ENCODE assay signal across 9 mouse cellular contexts in genomic region chr6:28828593-28828992, GRCm38 (mm10). TPM values are rescaled to one million over a fixed set of nuclear protein-coding genes. Genes with fewer than 3 reads are reported as not detected.
DNase-seq lines count a peak whose midpoint lies in the region; ATAC-seq lines count a peak whose summit lies in the region.
"Had no signal": no experiment of that assay in that cellular context is flagged by ENCODE, and none has a peak within 500 bp of the region (broad histone marks: within the 10 kb centered on the region; RNA-seq: fewer than 3 reads in every experiment).

No protein-coding gene starts in this region.

- no peaks in the 10 kb centered on the region for H3K9me3 ChIP-seq in hindbrain, embryonic 11.5 days (ENCODE audit: control insufficient read depth, low read length)
- no peaks in the 10 kb centered on the region for H3K9me3 ChIP-seq in midbrain, embryonic 13.5 days
- H3K9me3 ChIP-seq in limb, embryonic 10.5 days (replicated peaks): no peaks in the 10 kb centered on the region
- H3K9me3 ChIP-seq: liver, embryonic 15.5 days had no signal

- H3K9ac ChIP-seq in hindbrain, embryonic 11.5 days (ENCODE audit: low read depth, low read length): no peak overlapping the region; the same call in 1 of the 2 replicates
- peak overlapping the region; percentile 60 for H3K9ac ChIP-seq in midbrain, embryonic 13.5 days (replicated peaks)
- H3K9ac ChIP-seq: liver, embryonic 15.5 days had no signal

- peak overlapping the region; percentile 27 for H3K4me3 ChIP-seq in hindbrain, embryonic 11.5 days (ENCODE audit: low read depth, low read length)
- peak overlapping the region; percentile 85 for H3K4me3 ChIP-seq in midbrain, embryonic 13.5 days (replicated peaks)
- H3K4me3 ChIP-seq in limb, embryonic 10.5 days: no peak overlapping the region
- H3K4me3 ChIP-seq: liver, embryonic 15.5 days had no signal

- no peaks in the 10 kb centered on the region for H3K27me3 ChIP-seq in hindbrain, embryonic 11.5 days (ENCODE audit: control insufficient read depth, insufficient read depth, low read length)
- H3K27me3 ChIP-seq in midbrain, embryonic 13.5 days: no peaks in the 10 kb centered on the region
- H3K27me3 ChIP-seq in limb, embryonic 10.5 days (ENCODE audit: low read depth, poor library complexity, severe bottlenecking): peaks cover 48% of the 10 kb centered on the region

- peaks cover 13% of the 10 kb centered on the region; the same call in 1 of the 2 replicates for H3K4me1 ChIP-seq in hindbrain, embryonic 11.5 days (replicated peaks; ENCODE audit: control insufficient read depth, insufficient read depth, low read length)
- peaks cover 75% of the 10 kb centered on the region for H3K4me1 ChIP-seq in midbrain, embryonic 13.5 days (replicated peaks)
- peaks cover 25% of the 10 kb centered on the region for H3K4me1 ChIP-seq in limb, embryonic 10.5 days

- H3K27ac ChIP-seq in hindbrain, embryonic 11.5 days (ENCODE audit: low read depth, low read length): no peak overlapping the region
- H3K27ac ChIP-seq in midbrain, embryonic 13.5 days: 0 out of 2 replicates have a peak overlapping the region, but pooled peaks have one; percentile 19
- H3K27ac ChIP-seq in limb, embryonic 10.5 days: no peak overlapping the region
- H3K27ac ChIP-seq: liver, embryonic 15.5 days had no signal

- WGBS in hindbrain, embryonic 11.5 days: 27% methylated on average over 6 of the region's 6 CpGs
- WGBS in midbrain, embryonic 13.5 days: 7% methylated on average over 6 of the region's 6 CpGs
- WGBS in limb, embryonic 10.5 days: 44% methylated on average over 6 of the region's 6 CpGs

- peak; percentile 77 for DNase-seq in Muller cell, postnatal 12 days (ENCODE audit: inconsistent ontology term)
- DNase-seq in cerebellum, adult 8-10 months: peak; percentile 63
- DNase-seq in hindbrain, embryonic 11.5 days (ENCODE audit: low spot score): peak; percentile 52
- DNase-seq in ovary, postnatal 36 days (ENCODE audit: low spot score): no peak
- DNase-seq in T-cell, adult 2 months (ENCODE audit: low spot score): no peak
- DNase-seq in kidney, adult 8-10 months: no peak
- DNase-seq in limb, embryonic 10.5 days (ENCODE audit: low spot score): no peak

- peak overlapping the region; percentile 37 for H3K4me2 ChIP-seq in hindbrain, embryonic 11.5 days (replicated peaks; ENCODE audit: low read depth, low read length)
- H3K4me2 ChIP-seq in midbrain, embryonic 13.5 days (replicated peaks): peak overlapping the region; percentile 92
- H3K4me2 ChIP-seq: liver, embryonic 15.5 days had no signal

- ATAC-seq in hindbrain, embryonic 11.5 days (ENCODE audit: low FRiP score): no peak
- ATAC-seq in midbrain, embryonic 13.5 days: no peak

- no peaks in the 10 kb centered on the region for H3K36me3 ChIP-seq in hindbrain, embryonic 11.5 days (ENCODE audit: control insufficient read depth, insufficient read depth, low read length)
- H3K36me3 ChIP-seq in midbrain, embryonic 13.5 days: peaks cover 6% of the 10 kb centered on the region
- H3K36me3 ChIP-seq in limb, embryonic 10.5 days: peaks cover 9% of the 10 kb centered on the region
- H3K36me3 ChIP-seq: liver, embryonic 15.5 days had no signal

RNA-seq across cellular contexts. Expression of gene Lrrc4, which starts 3.0 kb away (rescaled TPM):
- polyA plus RNA-seq in hindbrain, embryonic 11.5 days (2014; fragmentation: Nextera tagmentation; extraction: Ambion mirVana): 4.5 and 4.7 TPM in 2 replicates
- 5.1 and 5.3 TPM in 2 replicates for polyA plus RNA-seq in midbrain, embryonic 13.5 days (2015; fragmentation: Nextera tagmentation; extraction: Ambion mirVana)
- 0.16 and 0.36 TPM in 2 replicates for polyA plus RNA-seq in limb, embryonic 10.5 days (2016; fragmentation: Nextera tagmentation; extraction: Ambion mirVana)

Comparison
In these comparisons a context has a peak if more than half of its experiments do, and no peak if none do; other contexts are left out.
1. DNase-seq: peak in Muller cell, postnatal 12 days (single experiment), cerebellum, adult 8-10 months (single experiment) and hindbrain, embryonic 11.5 days (single experiment); none in ovary, postnatal 36 days (single experiment), T-cell, adult 2 months (single experiment), kidney, adult 8-10 months (0 of 2) and limb, embryonic 10.5 days (single experiment).